Mouse (Mus musculus) G1E (cell line): ENCODE measurements around the gene Nek9. TPM values are rescaled to one million over a fixed set of nuclear protein-coding genes. Genes with fewer than 3 reads are reported as not detected.

Experiments used
- ATAC-seq: 2 replicates; pipeline ENCODE4 v1.8.0; 2016; ENCODE audit warnings: mild to moderate bottlenecking; ENCODE audit not compliant: insufficient number of reproducible peaks, poor library complexity, low FRiP score, severe bottlenecking; ENCODE audit errors: extremely low read depth
- DNase-seq: peaks from one replicate; pipeline ENCODE4 v3.0.0; 2012; ENCODE audit warnings: low spot score
- H3K27me3 ChIP-seq: 2 replicates; pipeline ENCODE4 v1.6.1; 2012; ENCODE audit warnings: mild to moderate bottlenecking, low read length, inconsistent platforms; ENCODE audit not compliant: insufficient read depth
- H3K36me3 ChIP-seq: replicated peaks from 2 replicates; pipeline ENCODE3; 2012; ENCODE audit warnings: mild to moderate bottlenecking, inconsistent platforms
- H3K4me1 ChIP-seq: 2 replicates; pipeline ENCODE4 v1.6.1; 2012; ENCODE audit warnings: low read depth, low read length, inconsistent platforms, mixed read lengths; ENCODE audit not compliant: insufficient read depth
- H3K4me3 ChIP-seq: 2 replicates; pipeline ENCODE4 v1.5.1; 2012; ENCODE audit warnings: low read depth, mild to moderate bottlenecking, inconsistent platforms, low read length, moderate library complexity, mixed read lengths
- H3K9me3 ChIP-seq: replicated peaks from 2 replicates; pipeline ENCODE4 v1.6.1; 2012; ENCODE audit warnings: inconsistent platforms
- CTCF ChIP-seq: IDR thresholded peaks from 2 replicates; pipeline ENCODE4 v1.5.1; 2012; ENCODE audit warnings: low read depth, low read length, inconsistent platforms, mixed read lengths
- GATA1 ChIP-seq: IDR thresholded peaks from 2 replicates; pipeline ENCODE4 v1.6.1; 2012; ENCODE audit warnings: borderline replicate concordance, low read length, inconsistent platforms, mixed read lengths
- GATA2 ChIP-seq: IDR thresholded peaks from 2 replicates; pipeline ENCODE4 v1.6.1; 2012; ENCODE audit warnings: low read depth, low read length, inconsistent platforms, borderline replicate concordance
- POLR2AphosphoS5 ChIP-seq: IDR thresholded peaks from 2 replicates; pipeline ENCODE4 v1.6.1; 2012; ENCODE audit warnings: low read depth, low read length, inconsistent platforms; ENCODE audit not compliant: insufficient replicate concordance
- TAL1 ChIP-seq: conservative IDR thresholded peaks from 2 replicates; pipeline ENCODE4 v1.6.1; 2012; ENCODE audit warnings: low read depth, low read length, inconsistent platforms, mixed read lengths
- polyA plus RNA-seq: library from polyadenylated mRNA; stranded (reverse); fragments of >175 nt; gene quantifications from 2 replicates; pipeline ENCODE4 v1.2.3, GENCODE M21; 2012
- total RNA-seq, 2 experiments: library from RNA; stranded (forward) in 1 of 2; stranded (reverse) in 1 of 2; fragments of 200-1000 nt in 1 of 2; fragments of >200 nt in 1 of 2; fragmentation: Nextera tagmentation in 1 of 2; gene quantifications; 2 replicates each; pipeline ENCODE4 v1.2.3; 2014 to 2017

Nek9 gene
- total and polyA plus RNA-seq, 3 experiments, result 30.5 to 126 (median 62.9) TPM

DNA sequence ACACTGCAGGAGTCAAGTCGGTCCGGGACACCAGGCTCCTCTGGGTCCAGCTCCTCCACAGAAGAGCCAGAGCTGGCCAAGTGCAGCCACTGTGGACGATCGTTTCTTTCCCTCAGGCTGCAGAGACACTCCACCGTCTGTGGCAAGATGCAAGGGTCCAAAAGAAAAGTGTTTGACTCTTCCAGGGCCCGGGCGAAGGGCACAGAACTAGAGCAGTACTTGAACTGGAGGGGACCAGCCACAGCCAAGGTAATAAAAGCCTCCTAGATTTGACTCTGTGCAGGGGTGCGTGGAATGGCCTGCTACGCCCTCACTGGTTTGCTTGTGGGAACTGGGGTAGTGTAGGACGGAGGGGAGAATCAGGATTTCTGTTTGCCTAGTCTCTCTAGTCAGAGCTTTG is 48.5 kb downstream of the Nek9 start:
- Histone ChIP-seq H3K9me3 (0 out of 2 replicates have a peak, but pooled peaks cover 6% of the 10 kb centered on the region), H3K4me1 (peaks cover 43% of the 10 kb centered on the region), H3K27me3 (peaks cover 4% of the 10 kb centered on the region), H3K4me3 (no peak overlapping the region), H3K36me3 (no peaks in the 10 kb centered on the region)
- TF ChIP-seq CTCF (no peak), GATA1 (no peak), POLR2AphosphoS5 (no peak), GATA2 (no peak), TAL1 (no peak)
- ATAC-seq (no peak), DNase-seq (no peak)

DNA sequence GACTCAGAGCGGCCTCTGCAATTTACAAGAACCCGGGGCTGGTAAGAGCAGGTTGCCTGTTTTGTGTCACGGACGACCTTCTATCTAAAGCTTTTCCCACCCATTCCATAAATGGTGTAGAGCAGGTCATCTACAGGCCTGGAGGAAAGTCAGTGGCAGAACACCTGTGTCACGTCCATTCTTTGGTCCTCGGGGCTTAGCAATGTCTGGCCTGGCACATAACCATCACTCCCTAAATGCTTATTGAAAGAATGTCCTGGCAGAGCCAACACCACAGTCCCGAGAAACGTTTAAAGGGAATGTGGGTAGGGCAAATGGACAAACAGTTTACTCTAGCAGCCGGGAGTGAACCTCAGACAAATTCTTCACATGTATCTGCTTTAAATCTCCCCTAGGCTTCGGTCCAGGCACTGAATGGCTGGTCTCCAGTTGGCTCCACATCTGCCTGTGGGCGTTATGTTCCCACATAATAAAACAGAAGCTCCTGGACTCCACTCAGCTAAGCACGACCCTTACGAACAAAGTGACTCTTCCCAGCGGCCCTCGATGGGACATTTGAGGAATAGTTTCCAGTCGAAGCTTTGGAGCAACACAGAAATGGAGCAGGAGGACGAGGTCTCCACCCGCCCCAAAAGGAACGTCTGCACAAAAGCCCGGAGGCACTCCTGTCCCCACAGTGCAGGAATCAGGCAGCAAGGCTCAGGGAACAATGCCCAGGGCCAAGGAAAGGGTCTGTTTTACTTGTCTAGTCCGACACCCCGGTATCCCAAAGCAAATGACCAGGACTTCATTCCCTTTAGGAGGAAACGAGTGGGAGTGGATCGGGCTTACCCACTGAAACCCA is 49.8 kb downstream of the Nek9 start:
- no peak for TF ChIP-seq GATA2
- no peak for TF ChIP-seq POLR2AphosphoS5
- TF ChIP-seq GATA1, result no peak
- no peak for ATAC-seq
- peaks cover 4% of the 10 kb centered on the region for H3K27me3 ChIP-seq
- H3K36me3 ChIP-seq, result no peaks in the 10 kb centered on the region
- peaks cover 45% of the 10 kb centered on the region for H3K4me1 ChIP-seq
- H3K9me3 ChIP-seq, result 0 out of 2 replicates have a peak, but pooled peaks cover 6% of the 10 kb centered on the region
- no peak overlapping the region; the same call in 1 of the 2 replicates for H3K4me3 ChIP-seq
- DNase-seq, result no peak

DNA sequence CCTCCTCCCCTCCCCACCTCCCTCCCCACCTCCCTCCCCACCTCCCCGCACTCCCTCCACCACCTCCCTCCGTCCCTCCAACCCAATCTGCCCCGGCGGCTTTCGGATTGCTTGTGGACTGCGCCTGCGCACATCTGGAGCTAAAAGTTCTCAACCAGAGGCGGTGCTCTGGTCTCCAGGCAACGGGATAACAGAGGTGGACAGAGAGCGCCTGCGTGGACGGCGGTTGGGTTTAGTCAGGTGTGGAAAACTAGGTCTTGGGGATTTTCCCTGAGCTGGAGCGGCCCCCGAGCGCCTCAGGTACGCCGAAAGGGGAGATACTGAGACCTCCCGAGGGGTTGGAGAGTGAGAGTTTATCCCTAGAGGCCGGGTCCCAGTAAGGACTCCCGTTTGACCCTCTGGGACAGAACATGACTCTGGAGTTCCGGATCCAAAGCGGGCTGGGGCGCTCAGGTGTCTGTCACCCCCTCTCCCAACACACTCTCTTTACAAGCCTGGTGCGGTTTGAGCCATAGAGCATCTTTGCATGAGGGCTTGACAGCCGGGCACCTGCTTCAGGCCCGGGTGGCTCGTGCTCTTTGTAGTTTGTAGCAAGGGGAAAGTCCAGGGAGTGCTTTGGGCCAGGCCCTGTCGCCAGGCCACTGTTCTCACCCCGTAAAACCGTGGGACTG is 50.5 kb downstream of the Nek9 start, which contains the start of gene Zc2hc1c:
Gene Zc2hc1c (plus strand): TSS at position 106 of the 671 bp plus-strand sequence.
- Histone ChIP-seq H3K9me3 (no peaks in the 10 kb centered on the region), H3K4me1 (peaks cover 48% of the 10 kb centered on the region), H3K4me3 (peak within 1 kb of the TSS; percentile 73), H3K36me3 (no peaks in the 10 kb centered on the region), H3K27me3 (peaks cover 4% of the 10 kb centered on the region)
- TF ChIP-seq POLR2AphosphoS5 (no peak), CTCF (no peak)
- peak; percentile 85 for DNase-seq
- peak; percentile 62 for ATAC-seq

DNA sequence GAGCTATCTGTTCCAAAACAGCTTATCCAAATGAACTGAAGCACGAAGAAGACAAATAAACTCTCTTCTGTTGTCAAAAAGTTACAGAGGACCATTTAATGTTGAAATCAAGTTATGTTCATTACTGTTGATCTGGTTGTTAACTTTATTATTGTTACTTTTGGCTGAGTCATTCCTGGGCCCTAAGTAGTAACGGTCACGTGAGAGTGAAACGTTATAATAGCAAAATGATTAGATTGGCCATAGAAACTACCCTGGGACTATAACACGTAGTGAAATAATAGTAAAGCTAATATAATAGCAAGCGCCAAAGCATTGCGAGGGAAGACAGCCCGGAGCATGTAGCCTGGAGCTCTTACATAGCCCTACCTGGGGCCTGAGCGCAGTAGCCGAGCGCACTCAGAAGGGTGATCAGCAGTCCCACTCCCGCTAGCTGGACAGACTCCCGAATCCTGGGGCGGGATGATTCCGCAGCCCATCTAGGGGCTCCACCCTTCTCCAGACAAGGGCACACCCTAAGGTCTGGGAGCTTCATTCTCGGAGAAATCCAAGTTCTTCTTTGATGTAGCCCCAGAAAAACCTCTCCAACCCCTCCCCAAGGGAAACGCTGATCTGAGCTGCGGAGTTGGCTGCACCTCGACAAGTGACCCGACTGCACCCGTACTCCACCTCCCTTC is 51.2 kb downstream of the Nek9 start, which contains the start of gene Acyp1:
Gene Acyp1 (minus strand): TSS at position 630 of the 677 bp plus-strand sequence.
- DNase-seq (peak; percentile 76), ATAC-seq (peak; percentile 25)
- Histone ChIP-seq H3K27me3 (peaks cover 4% of the 10 kb centered on the region), H3K4me1 (peaks cover 48% of the 10 kb centered on the region), H3K36me3 (no peaks in the 10 kb centered on the region), H3K4me3 (peak within 1 kb of the TSS; percentile 73), H3K9me3 (no peaks in the 10 kb centered on the region)
- TF ChIP-seq TAL1 (no peak), POLR2AphosphoS5 (no peak), GATA2 (no peak), CTCF (no peak), GATA1 (no peak)

DNA sequence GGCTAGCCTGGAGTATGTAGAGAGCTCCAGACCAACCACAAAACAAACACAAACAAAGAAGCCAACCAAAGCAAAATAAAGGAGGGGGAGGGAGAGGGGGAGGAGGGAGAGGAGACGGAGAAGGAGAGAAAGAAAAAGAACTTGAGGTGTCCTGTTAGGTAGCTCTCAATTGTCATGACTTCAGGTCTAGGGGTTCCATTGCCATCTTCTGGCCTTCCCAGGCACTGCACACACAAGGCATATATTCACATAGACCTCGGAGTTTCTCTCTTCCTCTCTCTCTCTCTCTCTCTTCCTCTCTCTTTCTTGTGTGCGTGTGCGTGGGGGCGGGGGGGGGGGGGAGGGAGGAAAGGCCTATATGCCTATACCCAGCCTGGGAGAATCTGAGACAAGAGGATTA is 52.2 kb downstream of the Nek9 start:
- 0 out of 2 replicates have a peak, but pooled peaks have one; percentile 36 for ATAC-seq
- peak; percentile 63 for DNase-seq
- H3K4me1 ChIP-seq, result peaks cover 45% of the 10 kb centered on the region
- peaks cover 4% of the 10 kb centered on the region for H3K27me3 ChIP-seq
- no peaks in the 10 kb centered on the region for H3K9me3 ChIP-seq
- no peak overlapping the region; the same call in 1 of the 2 replicates for H3K4me3 ChIP-seq
- H3K36me3 ChIP-seq, result no peaks in the 10 kb centered on the region
- no peak for TF ChIP-seq TAL1
- TF ChIP-seq GATA2, result no peak
- TF ChIP-seq CTCF, result no peak
- TF ChIP-seq POLR2AphosphoS5, result no peak
- no peak for TF ChIP-seq GATA1

DNA sequence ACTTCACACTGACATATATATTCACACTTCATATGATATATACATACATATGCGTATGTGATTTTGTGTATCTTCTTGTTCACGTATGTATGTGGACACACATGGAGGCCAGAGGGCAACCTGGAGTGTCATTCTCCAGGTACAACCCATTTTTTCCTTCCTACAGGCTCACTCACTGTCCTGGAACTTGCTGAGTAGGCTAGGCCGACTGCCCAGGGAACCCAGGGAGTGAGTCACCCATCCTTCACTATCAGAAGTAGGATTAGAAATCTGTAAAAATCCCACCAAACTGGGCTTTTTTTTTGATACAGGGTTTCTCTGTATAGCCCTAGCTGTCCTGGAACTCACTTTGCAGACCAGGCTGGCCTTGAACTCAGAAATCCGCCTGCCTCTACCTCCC is 54.2 kb downstream of the Nek9 start:
- TF ChIP-seq GATA1 (no peak), TAL1 (no peak), GATA2 (no peak), POLR2AphosphoS5 (no peak), CTCF (no peak)
- no peak for ATAC-seq
- H3K27me3 ChIP-seq, result peaks cover 4% of the 10 kb centered on the region
- peaks cover 54% of the 10 kb centered on the region for H3K4me1 ChIP-seq
- H3K9me3 ChIP-seq, result no peaks in the 10 kb centered on the region
- H3K4me3 ChIP-seq, result no peak overlapping the region
- DNase-seq, result no peak
- no peaks in the 10 kb centered on the region for H3K36me3 ChIP-seq
